Mouse (Mus musculus): ENCODE data around the gene Efemp2. TPM values are rescaled to one million over a fixed set of nuclear protein-coding genes. Genes with fewer than 3 reads are reported as not detected.

Efemp2 gene
- polyA plus RNA-seq, 1 experiment from 2014 or later = 208 TPM

- H3K36me3 ChIP-seq = peaks cover 47% of the 10 kb centered on the region
- H3K4me1 ChIP-seq = peaks cover 30% of the 10 kb centered on the region
- no peak overlapping the region for H3K9ac ChIP-seq
- H3K27me3 ChIP-seq = no peaks in the 10 kb centered on the region
- no peak for ATAC-seq (ENCODE audit: borderline replicate concordance, extremely low read depth, low FRiP score, low TSS enrichment)
- H3K9me3 ChIP-seq = no peaks in the 10 kb centered on the region
- H3K4me3 ChIP-seq = no peak overlapping the region
- 93% methylated on average over 8 of the region's 8 CpGs for WGBS
- no peak overlapping the region for H3K4me2 ChIP-seq
- H3K27ac ChIP-seq = no peak overlapping the region
Measured at GRCm38 (mm10) chr19:5465037-5465436, 8.7 kb upstream of the Efemp2 start.

- no peak overlapping the region for H3K4me3 ChIP-seq
- H3K27me3 ChIP-seq = no peaks in the 10 kb centered on the region
- peaks cover 17% of the 10 kb centered on the region for H3K4me1 ChIP-seq
- H3K4me2 ChIP-seq = no peak overlapping the region
- H3K36me3 ChIP-seq = peaks cover 42% of the 10 kb centered on the region
- H3K27ac ChIP-seq = no peak overlapping the region
- no peak for ATAC-seq (ENCODE audit: borderline replicate concordance, extremely low read depth, low FRiP score, low TSS enrichment)
- H3K9ac ChIP-seq = no peak overlapping the region
- 86% methylated on average over 6 of the region's 6 CpGs for WGBS
- no peaks in the 10 kb centered on the region for H3K9me3 ChIP-seq
Measured at GRCm38 (mm10) chr19:5466916-5467500, 6.7 kb upstream of the Efemp2 start.

DNA sequence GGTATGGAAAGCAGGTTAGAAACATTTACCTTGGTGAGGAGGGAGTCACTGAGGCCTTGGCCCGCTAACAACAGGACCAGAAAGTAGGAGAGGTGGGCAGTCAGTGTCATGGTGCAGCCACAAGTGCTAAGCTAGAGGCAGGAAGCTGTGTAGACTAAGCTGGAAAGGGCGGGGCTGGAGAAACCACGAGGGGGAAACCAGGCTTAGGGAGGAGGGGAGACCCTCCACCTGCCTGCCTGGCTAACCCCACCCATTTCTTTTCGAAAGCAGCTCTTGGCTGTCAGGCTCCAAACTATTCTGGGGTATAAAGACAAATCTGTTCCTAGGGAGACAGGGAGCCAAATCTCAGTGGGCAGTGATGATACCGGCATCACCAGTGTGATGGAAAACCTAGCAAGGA lies 5.4 kb upstream of the Efemp2 start, which contains the start of gene Ctsw:
Ctsw (minus strand) TSS at position 134 of the 400 bp plus-strand sequence.
- peaks cover 15% of the 10 kb centered on the region for H3K4me1 ChIP-seq
- no peak for ATAC-seq (ENCODE audit: borderline replicate concordance, extremely low read depth, low FRiP score, low TSS enrichment)
- H3K36me3 ChIP-seq = peaks cover 30% of the 10 kb centered on the region

DNA sequence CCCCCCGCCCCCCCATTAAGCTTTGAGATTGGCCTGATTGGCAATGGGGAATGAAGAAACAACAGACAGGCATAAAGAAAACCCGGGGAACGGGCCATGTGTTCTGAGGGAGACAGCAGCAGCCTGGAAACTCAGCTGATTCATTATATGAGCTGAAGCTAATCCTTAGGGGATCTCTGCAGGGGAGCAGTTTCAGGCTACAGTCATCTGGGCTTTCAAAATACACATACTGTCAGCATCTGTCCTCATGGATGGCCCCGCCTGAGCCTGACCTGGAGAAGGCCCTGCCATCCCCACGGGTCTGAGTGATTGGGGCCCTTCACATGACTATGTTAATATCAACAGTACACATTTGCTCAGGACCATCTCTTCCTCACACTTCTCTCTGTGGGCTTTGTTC lies 1.9 kb upstream of the Efemp2 start:
- no peak for ATAC-seq (ENCODE audit: borderline replicate concordance, extremely low read depth, low FRiP score, low TSS enrichment)
- WGBS = 47% methylated on average over 5 of the region's 5 CpGs
- H3K4me2 ChIP-seq = no peak overlapping the region
- H3K27ac ChIP-seq = no peak overlapping the region
- H3K4me1 ChIP-seq = peaks cover 22% of the 10 kb centered on the region
- H3K4me3 ChIP-seq = no peak overlapping the region
- no peak overlapping the region for H3K9ac ChIP-seq
- H3K36me3 ChIP-seq = peaks cover 8% of the 10 kb centered on the region
- H3K9me3 ChIP-seq = no peaks in the 10 kb centered on the region
- no peaks in the 10 kb centered on the region for H3K27me3 ChIP-seq

More for the DNA sequence above, 5.4 kb upstream of the Efemp2 start, which contains the start of gene Ctsw:
- Histone ChIP-seq H3K27ac (no peak within 1 kb of the TSS), H3K9me3 (no peaks in the 10 kb centered on the region), H3K9ac (no peak within 1 kb of the TSS), H3K4me2 (no peak within 1 kb of the TSS), H3K27me3 (no peaks in the 10 kb centered on the region), H3K4me3 (no peak within 1 kb of the TSS)
- WGBS = 39% methylated on average over 5 of the region's 5 CpGs

DNA sequence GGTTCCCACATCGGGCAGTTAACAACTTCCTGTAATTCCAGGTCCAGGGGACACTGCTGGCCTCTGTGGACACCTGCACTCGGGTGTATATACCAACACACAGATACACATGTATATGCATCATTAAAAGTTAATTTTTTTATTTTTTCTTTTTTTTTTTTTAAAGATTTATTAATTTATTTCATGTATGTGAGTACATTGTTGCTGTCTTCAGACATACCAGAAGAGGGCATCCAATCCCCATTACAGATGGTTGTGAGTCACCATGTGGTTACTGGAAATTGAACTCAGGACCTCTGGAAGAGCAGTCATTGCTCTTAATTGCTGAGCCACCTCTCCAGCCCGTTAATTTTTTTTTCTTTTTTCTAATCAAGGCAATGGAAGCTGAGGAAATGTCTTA lies 897 bp upstream of the Efemp2 start:
- peaks cover 24% of the 10 kb centered on the region for H3K4me1 ChIP-seq
- no peak overlapping the region for H3K9ac ChIP-seq
- no peak for ATAC-seq (ENCODE audit: borderline replicate concordance, extremely low read depth, low FRiP score, low TSS enrichment)
- no peak overlapping the region for H3K4me3 ChIP-seq
- WGBS = 73% methylated on average over 3 of the region's 3 CpGs
- no peaks in the 10 kb centered on the region for H3K9me3 ChIP-seq
- no peak overlapping the region for H3K4me2 ChIP-seq
- no peaks in the 10 kb centered on the region for H3K27me3 ChIP-seq
- H3K27ac ChIP-seq = peak overlapping the region; percentile 90; the same call in 1 of the 2 replicates
- H3K36me3 ChIP-seq = peaks cover 8% of the 10 kb centered on the region; the same call in 1 of the 2 replicates

DNA sequence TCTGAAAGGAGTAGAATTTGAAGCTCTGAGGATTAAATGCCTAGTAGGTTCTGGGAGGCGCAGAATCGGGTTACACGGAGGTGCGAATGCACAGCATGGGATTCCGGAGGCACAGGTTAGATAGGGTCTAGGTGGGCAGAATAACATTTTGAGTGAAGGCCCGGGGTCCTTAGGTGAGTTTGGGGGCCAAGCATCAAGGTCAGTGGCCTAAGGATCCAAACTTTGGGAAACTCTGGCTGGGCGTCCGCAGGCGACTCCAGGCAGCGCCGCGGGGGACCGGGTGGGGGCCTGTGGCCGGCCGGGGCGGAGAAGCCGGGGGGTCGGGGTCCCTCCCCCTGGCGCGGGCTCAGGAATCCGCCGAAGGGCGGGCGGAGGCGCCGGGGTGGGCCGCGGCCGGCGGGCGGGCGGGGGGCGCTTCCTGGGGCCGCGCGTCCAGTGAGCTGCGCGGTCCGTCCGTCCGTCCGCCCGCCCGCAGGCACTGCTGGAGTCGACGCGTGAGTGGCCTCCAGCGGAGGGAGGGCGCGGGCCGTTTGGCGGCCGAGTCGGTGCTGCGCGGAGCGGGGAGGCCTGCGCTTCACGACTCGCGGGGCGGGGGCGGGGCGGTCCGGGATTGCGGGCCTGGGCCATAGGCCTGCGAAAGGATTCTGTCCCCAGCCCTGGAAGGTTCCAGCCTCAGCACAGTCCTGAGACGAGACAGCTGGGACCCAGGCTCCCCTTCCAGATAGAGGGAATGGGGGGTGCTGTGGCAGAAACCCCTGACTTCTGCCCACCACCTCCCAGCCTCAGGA lies 721 bp downstream of the Efemp2 start:
- Histone ChIP-seq H3K27ac (peak overlapping the region; percentile 90), H3K4me1 (peaks cover 20% of the 10 kb centered on the region), H3K4me3 (peak overlapping the region; percentile 56), H3K27me3 (no peaks in the 10 kb centered on the region), H3K36me3 (peaks cover 20% of the 10 kb centered on the region), H3K9me3 (no peaks in the 10 kb centered on the region), H3K4me2 (peak overlapping the region; percentile 83), H3K9ac (peak overlapping the region; percentile 67)
- 3% methylated on average over 47 of the region's 68 CpGs for WGBS
- peak; percentile 69 for ATAC-seq (ENCODE audit: borderline replicate concordance, extremely low read depth, low FRiP score, low TSS enrichment)

GRCm38 (mm10) chr19:5475069-5475714 lies 1.4 kb downstream of the Efemp2 start:
- Histone ChIP-seq H3K9me3 (no peaks in the 10 kb centered on the region), H3K4me1 (peaks cover 20% of the 10 kb centered on the region), H3K36me3 (peaks cover 27% of the 10 kb centered on the region), H3K4me3 (peak overlapping the region; percentile 56), H3K27ac (peak overlapping the region; percentile 90), H3K9ac (peak overlapping the region; percentile 67), H3K27me3 (no peaks in the 10 kb centered on the region), H3K4me2 (peak overlapping the region; percentile 83)
- WGBS = 10% methylated on average over 13 of the region's 13 CpGs
- ATAC-seq (ENCODE audit: borderline replicate concordance, extremely low read depth, low FRiP score, low TSS enrichment) = peak; percentile 27

DNA sequence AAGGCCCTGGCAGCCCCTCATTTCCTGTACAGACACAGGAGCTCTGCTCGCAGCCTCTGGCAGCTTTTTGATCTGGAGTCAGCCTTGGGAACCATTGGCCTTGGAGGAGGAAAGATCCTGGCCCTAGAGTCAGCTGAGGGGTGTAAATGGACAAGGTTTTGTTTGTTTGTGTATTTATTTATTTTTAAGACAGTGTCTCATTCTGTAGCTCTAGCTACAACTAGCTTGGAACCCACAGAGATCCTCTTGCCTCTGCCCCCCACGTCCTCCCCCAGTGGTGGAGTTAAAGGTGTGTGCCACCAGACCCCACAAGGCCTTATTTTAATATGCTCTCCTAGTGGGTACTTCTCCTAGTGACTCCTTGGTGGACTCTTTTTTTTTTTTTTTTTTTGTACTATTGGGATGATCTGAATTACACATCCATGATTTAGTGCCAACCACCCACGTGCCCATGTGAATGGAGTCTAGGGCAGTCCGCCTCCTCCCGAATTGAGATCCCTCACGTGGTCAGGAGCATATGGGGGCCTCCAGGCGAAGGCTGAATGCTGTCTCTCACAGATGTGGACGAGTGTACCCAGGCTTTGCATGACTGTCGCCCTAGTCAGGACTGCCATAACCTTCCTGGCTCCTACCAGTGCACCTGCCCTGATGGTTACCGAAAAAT lies 3.4 kb downstream of the Efemp2 start:
- Histone ChIP-seq H3K4me2 (no peak overlapping the region), H3K27me3 (no peaks in the 10 kb centered on the region), H3K4me3 (no peak overlapping the region), H3K36me3 (peaks cover 46% of the 10 kb centered on the region), H3K27ac (no peak overlapping the region), H3K4me1 (peaks cover 20% of the 10 kb centered on the region), H3K9me3 (no peaks in the 10 kb centered on the region), H3K9ac (no peak overlapping the region)
- ATAC-seq (ENCODE audit: borderline replicate concordance, extremely low read depth, low FRiP score, low TSS enrichment) = no peak
- 87% methylated on average over 10 of the region's 10 CpGs for WGBS

DNA sequence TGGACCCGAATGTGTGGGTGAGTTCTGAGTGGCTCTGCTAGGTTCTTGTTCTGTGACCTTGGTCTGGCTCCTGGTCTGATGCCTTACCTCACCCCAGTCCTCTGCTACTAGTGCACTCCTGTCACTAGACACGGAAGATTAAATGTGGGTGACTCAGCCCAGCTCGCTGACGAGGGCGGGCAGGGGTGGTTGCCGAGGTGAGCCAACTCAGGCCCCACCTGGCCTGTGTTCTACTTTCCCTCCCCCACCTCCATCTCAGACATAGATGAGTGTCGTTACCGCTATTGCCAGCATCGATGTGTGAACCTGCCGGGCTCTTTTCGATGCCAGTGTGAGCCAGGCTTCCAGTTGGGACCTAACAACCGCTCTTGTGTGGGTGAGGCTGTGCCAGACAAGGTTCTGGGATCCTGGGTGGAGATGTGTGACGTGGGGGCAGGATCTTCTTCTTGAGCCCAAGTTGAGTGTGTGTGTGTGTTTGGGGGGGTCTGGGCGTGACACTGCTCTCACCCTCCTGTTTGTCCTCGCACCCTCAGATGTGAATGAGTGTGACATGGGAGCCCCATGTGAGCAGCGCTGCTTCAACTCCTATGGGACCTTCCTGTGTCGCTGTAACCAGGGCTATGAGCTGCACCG lies 4.0 kb downstream of the Efemp2 start:
- 86% methylated on average over 18 of the region's 18 CpGs for WGBS
- no peak overlapping the region for H3K4me2 ChIP-seq
- H3K9ac ChIP-seq = no peak overlapping the region
- peaks cover 21% of the 10 kb centered on the region for H3K4me1 ChIP-seq
- H3K36me3 ChIP-seq = peaks cover 53% of the 10 kb centered on the region
- H3K4me3 ChIP-seq = no peak overlapping the region
- no peaks in the 10 kb centered on the region for H3K9me3 ChIP-seq
- H3K27me3 ChIP-seq = no peaks in the 10 kb centered on the region
- ATAC-seq (ENCODE audit: borderline replicate concordance, extremely low read depth, low FRiP score, low TSS enrichment) = no peak
- no peak overlapping the region for H3K27ac ChIP-seq

GRCm38 (mm10) chr19:5480016-5480415 lies 6.3 kb downstream of the Efemp2 start:
- H3K4me3 ChIP-seq = no peak overlapping the region
- H3K9ac ChIP-seq = no peak overlapping the region
- no peaks in the 10 kb centered on the region for H3K9me3 ChIP-seq
- no peak overlapping the region for H3K27ac ChIP-seq
- peaks cover 27% of the 10 kb centered on the region for H3K4me1 ChIP-seq
- ATAC-seq (ENCODE audit: borderline replicate concordance, extremely low read depth, low FRiP score, low TSS enrichment) = no peak
- H3K4me2 ChIP-seq = no peak overlapping the region
- H3K27me3 ChIP-seq = no peaks in the 10 kb centered on the region
- WGBS = 81% methylated on average over 10 of the region's 10 CpGs
- H3K36me3 ChIP-seq = peaks cover 68% of the 10 kb centered on the region

DNA sequence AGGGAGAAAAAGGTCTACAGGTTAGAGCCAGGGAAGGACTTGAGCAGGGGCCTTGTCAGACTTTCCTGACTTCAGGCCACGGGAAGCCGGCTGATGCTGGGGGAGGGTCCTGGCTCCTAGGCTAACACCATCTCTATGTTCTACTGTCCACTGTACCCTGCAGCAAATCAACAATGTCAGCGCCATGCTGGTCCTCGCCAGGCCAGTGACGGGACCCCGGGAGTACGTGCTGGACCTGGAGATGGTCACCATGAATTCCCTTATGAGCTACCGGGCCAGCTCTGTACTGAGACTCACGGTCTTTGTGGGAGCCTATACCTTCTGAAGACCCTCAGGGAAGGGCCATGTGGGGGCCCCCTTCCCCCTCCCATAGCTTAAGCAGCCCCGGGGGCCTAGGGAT lies 7.6 kb downstream of the Efemp2 start:
- Histone ChIP-seq H3K36me3 (peaks cover 68% of the 10 kb centered on the region), H3K4me2 (no peak overlapping the region), H3K9me3 (no peaks in the 10 kb centered on the region), H3K4me1 (peaks cover 30% of the 10 kb centered on the region), H3K9ac (no peak overlapping the region), H3K27ac (no peak overlapping the region), H3K4me3 (no peak overlapping the region), H3K27me3 (no peaks in the 10 kb centered on the region)
- ATAC-seq (ENCODE audit: borderline replicate concordance, extremely low read depth, low FRiP score, low TSS enrichment) = no peak
- 85% methylated on average over 10 of the region's 10 CpGs for WGBS
